Mouse (Mus musculus) heart, postnatal 4 days (tissue): ENCODE measurements around the gene Traf5. TPM values are rescaled to one million over a fixed set of nuclear protein-coding genes. Genes with fewer than 3 reads are reported as not detected.

ENCODE experiments used
- DNase-seq: peaks from one replicate; pipeline ENCODE4 v3.0.0; 2021
- total RNA-seq, 2 experiments: library from RNA; stranded (reverse); gene quantifications; 2 replicates each; pipeline ENCODE4 v1.2.3; 2021

Traf5 gene
- total RNA-seq, result 10 to 100 TPM; 15.0 to 22.4 TPM

GRCm38 (mm10) chr1:192091806-192092772, at the start of gene Traf5:
Gene Traf5, minus strand, starts transcription at chr1:192092559.
- DNase-seq, result peak; percentile 99

GRCm38 (mm10) chr1:192140313-192140712, 48.0 kb upstream of the Traf5 start:
- DNase-seq, result no peak

GRCm38 (mm10) chr1:192137926-192138910, 45.9 kb upstream of the Traf5 start, which contains the start of gene Rcor3:
Gene Rcor3, minus strand, starts transcription at chr1:192138062.
- DNase-seq, result peak; percentile 84

- no peak for DNase-seq
These were observed 45.0 kb upstream of the Traf5 start for GRCm38 (mm10) chr1:192137291-192137925.

- peak; percentile 85 for DNase-seq
These were observed 44.4 kb upstream of the Traf5 start for GRCm38 (mm10) chr1:192136561-192137290.

- no peak for DNase-seq
These were observed 37.8 kb upstream of the Traf5 start for GRCm38 (mm10) chr1:192130202-192130601.

- no peak for DNase-seq
These were observed 36.0 kb upstream of the Traf5 start for GRCm38 (mm10) chr1:192128343-192128742.

GRCm38 (mm10) chr1:192125761-192126160, 33.4 kb upstream of the Traf5 start:
- no peak for DNase-seq

GRCm38 (mm10) chr1:192116262-192116661, 23.9 kb upstream of the Traf5 start:
- no peak for DNase-seq

GRCm38 (mm10) chr1:192115378-192115777, 23.0 kb upstream of the Traf5 start:
- DNase-seq, result no peak

- DNase-seq, result peak; percentile 84
These were observed 16.8 kb upstream of the Traf5 start for GRCm38 (mm10) chr1:192109169-192109568.

GRCm38 (mm10) chr1:192107352-192107751, 15.0 kb upstream of the Traf5 start:
- DNase-seq, result peak; percentile 30

GRCm38 (mm10) chr1:192105902-192106389, 13.6 kb upstream of the Traf5 start:
- peak; percentile 1 for DNase-seq

GRCm38 (mm10) chr1:192104021-192104420, 11.7 kb upstream of the Traf5 start:
- no peak for DNase-seq

- no peak for DNase-seq
These were observed 10.8 kb upstream of the Traf5 start for GRCm38 (mm10) chr1:192103176-192103575.

GRCm38 (mm10) chr1:192101359-192101758, 9.0 kb upstream of the Traf5 start:
- no peak for DNase-seq

GRCm38 (mm10) chr1:192100742-192101141, 8.4 kb upstream of the Traf5 start:
- DNase-seq, result no peak

GRCm38 (mm10) chr1:192095626-192096025, 3.3 kb upstream of the Traf5 start:
- no peak for DNase-seq

- peak; percentile 80 for DNase-seq
These were observed 2.3 kb upstream of the Traf5 start for GRCm38 (mm10) chr1:192094451-192095170.

GRCm38 (mm10) chr1:192092879-192093660, 711 bp upstream of the Traf5 start:
- DNase-seq, result peak; percentile 90
